Comparison of ENCODE assay signal across 27 mouse cellular contexts in genomic region chr3:138375148-138375547, GRCm38 (mm10). TPM values are rescaled to one million over a fixed set of nuclear protein-coding genes. Genes with fewer than 3 reads are reported as not detected.
"Had no signal": no experiment of that assay in that cellular context is flagged by ENCODE, and none has a peak within 500 bp of the region (broad histone marks: within the 10 kb centered on the region; RNA-seq: fewer than 3 reads in every experiment).

No protein-coding gene starts in this region.

- H3K27ac ChIP-seq: midbrain, embryonic 10.5 days; midbrain, embryonic 12.5 days; neural tube, embryonic 13.5 days; neural tube, embryonic 15.5 days had no signal

- H3K9ac ChIP-seq: lung, embryonic 14.5 days; midbrain, embryonic 12.5 days; neural tube, embryonic 13.5 days; neural tube, embryonic 15.5 days had no signal

- H3K4me3 ChIP-seq: midbrain, embryonic 10.5 days; midbrain, embryonic 12.5 days; myocyte; neural tube, embryonic 13.5 days; neural tube, embryonic 15.5 days had no signal

- H3K4me1 ChIP-seq: midbrain, embryonic 12.5 days; neural tube, embryonic 13.5 days; neural tube, embryonic 15.5 days had no signal

- H3K36me3 ChIP-seq: midbrain, embryonic 10.5 days; midbrain, embryonic 12.5 days; neural tube, embryonic 13.5 days; neural tube, embryonic 15.5 days had no signal

- H3K27me3 ChIP-seq: midbrain, embryonic 12.5 days; neural tube, embryonic 13.5 days; neural tube, embryonic 15.5 days had no signal

- DNase-seq: lung, adult 18-20 months; lung, embryonic 14.5 days; lung, postnatal 10 days; lung, postnatal 4 days; midbrain, embryonic 14.5 days; retina, postnatal 1 day; right cerebral cortex, adult 18-20 months; right cerebral cortex, postnatal 25 days; right cerebral cortex, postnatal 4 days; spleen, adult 18-20 months; thymus, adult 18-20 months; thymus, postnatal 14 days; thymus, postnatal 36 days had no signal

RNA-seq across cellular contexts. Expression of gene Adh6b, which starts 33.6 kb away (rescaled TPM):
- total RNA-seq: megakaryocyte, adult 5-6 weeks; megakaryocyte-erythroid progenitor cell, adult 5-6 weeks had no signal
- polyA plus RNA-seq: midbrain, embryonic 14.5 days; myocyte; small intestine, adult 2 months; stomach, embryonic 14.5 days had no signal

RNA-seq across cellular contexts. Expression of gene Adh4, which starts 40.1 kb away (rescaled TPM):
- total RNA-seq: megakaryocyte, adult 5-6 weeks; megakaryocyte-erythroid progenitor cell, adult 5-6 weeks had no signal
- polyA plus RNA-seq: lung, embryonic 14.5 days; lung, embryonic 16.5 days; midbrain, embryonic 10.5 days; midbrain, embryonic 12.5 days; midbrain, embryonic 14.5 days; midbrain, embryonic 16.5 days; myocyte; neural tube, embryonic 11.5 days; neural tube, embryonic 13.5 days; neural tube, embryonic 15.5 days; stomach, embryonic 14.5 days; stomach, embryonic 16.5 days; thymus, postnatal 0 days had no signal
